Mouse (Mus musculus) cortical plate, adult 2 months (tissue): ENCODE results near the gene Rbm38. TPM values are rescaled to one million over a fixed set of nuclear protein-coding genes. Genes with fewer than 3 reads are reported as not detected.

ENCODE experiments used
- H3K27ac ChIP-seq: fragments of 200-500 bp; 2 replicates; pipeline ENCODE4 v1.5.1; 2012; ENCODE audit warnings: low read length, control low read depth, inconsistent platforms; ENCODE audit not compliant: insufficient read depth
- H3K4me1 ChIP-seq: fragments of 200-500 bp; 2 replicates; pipeline ENCODE4 v1.6.1; 2011; ENCODE audit warnings: low read length; ENCODE audit not compliant: control insufficient read depth, insufficient read depth
- H3K4me3 ChIP-seq: fragments of 200-500 bp; 2 replicates; pipeline ENCODE4 v1.5.1; 2011; ENCODE audit warnings: mild to moderate bottlenecking, low read length, control low read depth; ENCODE audit not compliant: insufficient read depth
- CTCF ChIP-seq: fragments of 200-500 bp; IDR thresholded peaks from 2 replicates; pipeline ENCODE4 v1.5.1; 2011; ENCODE audit warnings: mild to moderate bottlenecking, control low read depth, low read length; ENCODE audit not compliant: insufficient read depth; ENCODE audit errors: extremely low read depth
- POLR2A ChIP-seq: fragments of 200-500 bp; IDR thresholded peaks from 2 replicates; pipeline ENCODE4 v1.6.1; 2011; ENCODE audit warnings: mild to moderate bottlenecking, low read length, control low read depth; ENCODE audit not compliant: insufficient read depth; ENCODE audit errors: extremely low read depth
- polyA plus RNA-seq: library from polyadenylated mRNA; depleted of rRNA; stranded (reverse); fragments of >200 nt; gene quantifications from 2 replicates; pipeline ENCODE4 v1.2.3, GENCODE M21; 2012; rRNA removed

Rbm38 gene
- polyA plus RNA-seq, 1 experiment, result 5.9 TPM

GRCm38 (mm10) chr2:173072948-173073347, 52.6 kb downstream of the Rbm38 start:
- Histone ChIP-seq H3K4me1 (no peaks in the 10 kb centered on the region), H3K4me3 (no peak overlapping the region), H3K27ac (no peak overlapping the region)
- no peak for TF ChIP-seq POLR2A

DNA sequence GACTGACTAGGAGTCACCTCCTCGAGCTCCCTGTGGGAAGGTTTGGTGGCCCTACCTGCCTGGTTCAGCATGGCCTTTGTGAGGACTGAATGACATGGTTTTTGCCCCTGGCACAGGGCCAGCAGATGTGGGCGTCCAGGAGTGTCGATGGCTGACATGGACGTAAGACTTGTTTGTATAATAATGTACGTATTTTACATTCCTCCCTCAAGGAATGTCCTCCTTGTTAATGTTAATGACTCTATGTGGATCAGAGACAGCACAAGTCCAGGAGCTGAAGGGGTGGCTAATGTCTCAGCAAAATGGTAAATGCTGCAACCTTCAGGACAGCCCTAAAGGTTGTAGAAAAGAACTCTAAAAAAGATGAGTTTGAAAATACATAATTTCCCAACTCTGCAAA, 53.4 kb downstream of the Rbm38 start:
- Histone ChIP-seq H3K4me1 (no peaks in the 10 kb centered on the region), H3K4me3 (no peak overlapping the region), H3K27ac (no peak overlapping the region)
- no peak for TF ChIP-seq POLR2A
- no peak for TF ChIP-seq CTCF

DNA sequence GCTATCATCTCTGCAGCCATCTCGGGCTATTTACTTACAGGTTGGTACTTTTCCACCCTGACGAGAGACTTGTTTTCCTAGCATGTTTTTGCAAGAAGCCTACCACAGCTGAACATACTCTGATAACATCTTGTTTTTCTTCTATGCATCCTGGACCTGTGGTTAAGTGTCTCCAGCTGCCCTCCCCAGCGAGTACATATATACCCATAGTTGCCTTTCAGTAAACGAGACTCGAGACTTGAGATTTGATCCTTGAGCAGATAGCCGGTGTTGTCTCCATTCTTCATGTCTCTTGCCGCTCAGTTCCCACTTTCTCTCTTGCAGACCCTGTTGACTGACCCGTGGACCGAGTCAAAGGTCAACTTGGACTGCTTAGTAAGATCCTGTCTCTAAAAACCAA, 56.6 kb downstream of the Rbm38 start:
- Histone ChIP-seq H3K4me3 (no peak overlapping the region), H3K27ac (no peak overlapping the region), H3K4me1 (no peaks in the 10 kb centered on the region)
- TF ChIP-seq POLR2A, result no peak
- no peak for TF ChIP-seq CTCF

DNA sequence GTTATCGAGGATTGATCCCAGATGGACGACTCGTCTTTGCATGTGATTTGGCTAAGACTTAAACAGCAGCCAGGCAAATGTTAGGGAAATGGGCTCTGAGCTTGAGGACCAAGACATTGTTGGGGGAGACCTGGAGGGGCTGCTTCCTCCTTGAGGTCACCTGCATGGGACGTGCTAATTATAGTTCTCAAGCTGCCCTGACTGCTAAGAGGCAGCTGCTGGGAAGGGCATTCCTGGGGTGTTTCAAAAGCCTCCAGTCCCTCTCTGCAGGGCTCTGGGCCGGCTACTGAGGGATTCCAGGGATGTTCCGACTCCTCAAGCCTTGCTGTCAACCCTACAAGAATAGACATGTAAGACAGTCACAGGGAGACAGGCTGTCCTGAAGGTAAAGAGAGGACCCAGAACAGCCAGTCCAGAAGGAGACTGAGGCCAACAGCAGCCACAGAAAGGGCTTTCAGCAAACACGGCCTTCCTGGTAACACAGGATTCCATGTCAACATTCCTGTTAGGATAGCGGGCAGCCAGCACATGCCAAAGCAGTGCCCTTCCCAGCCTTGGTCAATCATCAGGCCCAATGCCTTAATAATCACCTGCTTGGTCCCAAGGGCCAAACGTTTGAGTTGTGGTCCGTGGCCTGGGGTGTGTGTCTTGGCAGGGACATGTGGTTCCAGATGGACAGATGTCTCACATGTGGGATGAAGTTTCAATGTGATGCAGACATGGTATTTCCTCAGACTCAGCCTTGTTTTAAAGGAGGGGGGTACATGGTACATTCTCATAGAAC, 59.7 kb downstream of the Rbm38 start:
- no peak overlapping the region for H3K4me3 ChIP-seq
- H3K4me1 ChIP-seq, result no peaks in the 10 kb centered on the region
- TF ChIP-seq POLR2A (no peak), CTCF (no peak)
- H3K27ac ChIP-seq, result no peak overlapping the region

- H3K4me1 ChIP-seq, result no peaks in the 10 kb centered on the region
- TF ChIP-seq POLR2A (no peak), CTCF (peak; percentile 97)
Measured at GRCm38 (mm10) chr2:173080785-173081241, 60.5 kb downstream of the Rbm38 start.

GRCm38 (mm10) chr2:173082706-173083105, 62.4 kb downstream of the Rbm38 start:
- H3K4me3 ChIP-seq, result no peak overlapping the region
- TF ChIP-seq CTCF (no peak), POLR2A (no peak)

More at GRCm38 (mm10) chr2:173080785-173081241, 60.5 kb downstream of the Rbm38 start:
- H3K4me3 ChIP-seq, result no peak overlapping the region
- no peak overlapping the region for H3K27ac ChIP-seq

GRCm38 (mm10) chr2:173083106-173083505, 62.8 kb downstream of the Rbm38 start:
- H3K27ac ChIP-seq, result no peak overlapping the region
- TF ChIP-seq POLR2A (no peak), CTCF (no peak)
- H3K4me3 ChIP-seq, result no peak overlapping the region
- no peaks in the 10 kb centered on the region for H3K4me1 ChIP-seq

More at GRCm38 (mm10) chr2:173082706-173083105, 62.4 kb downstream of the Rbm38 start:
- Histone ChIP-seq H3K27ac (no peak overlapping the region), H3K4me1 (no peaks in the 10 kb centered on the region)

- Histone ChIP-seq H3K4me3 (no peak overlapping the region), H3K27ac (no peak overlapping the region), H3K4me1 (no peaks in the 10 kb centered on the region)
Measured at GRCm38 (mm10) chr2:173083712-173084475, 63.6 kb downstream of the Rbm38 start.

More at GRCm38 (mm10) chr2:173083712-173084475, 63.6 kb downstream of the Rbm38 start:
- TF ChIP-seq POLR2A (no peak), CTCF (no peak)

Other genes starting within 250 kb of the Rbm38 start
- gene Bmp7, start 80.2 kb upstream of the Rbm38 start, polyA plus RNA-seq, result 8.1 and 9.4 TPM in 2 replicates
- 0.36 and 0.67 TPM in 2 replicates for gene Spo11, start 42.8 kb upstream of the Rbm38 start, polyA plus RNA-seq
- 68.4 and 79.6 TPM in 2 replicates for gene Rae1, start 20.4 kb upstream of the Rbm38 start, polyA plus RNA-seq
- not detected in 2 replicates for gene Ctcfl, start 99.0 kb downstream of the Rbm38 start, polyA plus RNA-seq
- gene Pck1, start 132.6 kb downstream of the Rbm38 start, polyA plus RNA-seq, result 0.04 TPM in 1 of 2 replicates, not detected in the other
- gene Zbp1, start 198.4 kb downstream of the Rbm38 start, polyA plus RNA-seq, result 0.55 and 1.0 TPM in 2 replicates